Mouse (Mus musculus) urinary bladder, postnatal 36 days (tissue): ENCODE results near the gene Dlg3.

Experiments
- DNase-seq, 2 experiments: peaks; one replicate each; pipeline ENCODE4 v3.0.0; 2022; ENCODE audit warnings: low spot score in 2 of 2, mixed read lengths in 1 of 2

The Dlg3 gene

GRCm38 (mm10) chrX:100767181-100767884 is at the start of gene Dlg3:
TSS of gene Dlg3 (plus strand) at chrX:100767722.
- no peak for DNase-seq

GRCm38 (mm10) chrX:100728947-100729346 is 38.6 kb upstream of the Dlg3 start:
- DNase-seq, result peak in 1 of 2 experiments; percentile 7

GRCm38 (mm10) chrX:100729665-100730188 is 37.8 kb upstream of the Dlg3 start, which contains the start of gene Gdpd2:
TSS of gene Gdpd2 (plus strand) at chrX:100729873.
- DNase-seq, result peak in 1 of 2 experiments; percentile 8

DNA sequence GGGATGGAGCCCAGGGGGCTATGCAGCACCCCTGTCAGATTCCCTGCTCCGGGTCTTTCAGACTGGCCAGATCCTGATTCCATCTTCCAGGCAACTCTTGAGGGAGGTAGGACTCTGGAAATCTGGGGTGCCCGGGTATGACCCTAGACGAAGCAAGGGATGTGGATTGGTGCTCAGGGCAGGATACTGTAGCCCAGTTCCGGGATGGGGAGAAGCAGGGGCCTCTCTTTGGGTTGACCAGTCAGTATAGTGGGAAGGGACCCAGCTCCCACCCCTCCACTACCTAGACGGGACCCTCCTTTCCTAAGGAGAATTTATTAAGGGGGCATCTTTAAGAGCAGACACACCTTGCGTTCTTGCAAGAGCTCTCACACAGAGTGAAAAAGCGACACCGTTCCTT is 37.3 kb upstream of the Dlg3 start:
- DNase-seq, result no peak

GRCm38 (mm10) chrX:100734359-100734758 is 33.2 kb upstream of the Dlg3 start:
- no peak for DNase-seq

GRCm38 (mm10) chrX:100738918-100739317 is 28.6 kb upstream of the Dlg3 start:
- peak; percentile 30 to 63 for DNase-seq

DNA sequence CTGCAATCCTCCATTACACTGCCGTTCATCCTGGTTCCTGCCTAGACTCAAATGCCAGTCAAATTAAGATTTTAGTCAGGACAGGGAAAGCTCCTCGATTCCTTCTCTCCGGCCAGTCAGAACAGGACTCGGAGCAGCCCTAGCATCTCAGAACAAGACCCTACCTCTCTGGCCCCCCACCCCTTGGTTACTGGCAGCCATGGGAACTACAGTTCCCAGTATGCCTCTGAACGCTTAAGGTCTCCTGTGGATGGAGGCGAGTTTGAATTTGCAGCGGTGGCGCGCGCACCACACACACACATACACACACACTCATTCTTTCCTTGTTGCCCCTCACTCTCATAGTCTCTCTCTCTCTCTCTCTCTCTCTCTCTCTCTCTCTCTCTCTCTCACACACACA is 28.1 kb upstream of the Dlg3 start:
- DNase-seq, result no peak

DNA sequence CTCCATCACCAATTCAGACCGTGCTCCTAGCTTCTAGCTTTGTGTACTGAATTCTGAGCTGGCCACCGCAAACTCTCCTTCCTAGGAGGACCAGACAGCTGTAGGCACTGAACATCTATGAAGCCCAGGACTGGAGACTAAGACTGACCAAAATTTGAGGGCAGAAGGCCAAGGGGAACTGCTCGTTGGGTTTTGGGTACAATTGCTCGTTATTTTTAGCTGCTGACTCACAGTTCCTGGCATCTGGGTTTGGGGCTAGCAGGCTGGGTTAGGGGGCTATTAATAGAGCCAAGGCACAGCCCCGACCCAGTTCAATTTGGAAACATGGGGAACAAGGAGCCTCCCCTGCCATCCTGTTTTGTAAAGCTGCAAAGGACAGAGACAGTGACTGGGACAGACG is 26.7 kb upstream of the Dlg3 start:
- no peak for DNase-seq

DNA sequence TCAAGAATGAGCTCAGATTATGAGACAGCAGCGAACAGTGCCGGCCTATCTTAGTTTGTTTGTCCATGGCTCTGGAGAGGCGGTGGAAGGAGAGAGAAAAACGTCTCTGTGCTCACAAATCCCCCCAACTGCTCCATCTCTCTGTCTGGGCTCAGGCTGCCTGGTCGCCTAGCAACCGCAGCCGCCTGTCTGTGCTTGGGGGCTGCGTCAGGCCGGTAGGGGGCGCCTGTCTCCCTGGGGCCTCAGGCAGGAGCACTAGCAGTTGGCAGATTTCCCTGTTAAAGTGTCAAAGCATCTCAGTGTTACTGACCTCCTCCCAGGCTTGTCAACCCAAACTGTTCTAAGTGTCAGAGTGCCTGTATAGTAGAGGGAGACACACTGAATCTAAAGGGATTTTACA is 25.6 kb upstream of the Dlg3 start:
- peak in 1 of 2 experiments; percentile 8 for DNase-seq

GRCm38 (mm10) chrX:100765855-100766254 is 1.7 kb upstream of the Dlg3 start:
- DNase-seq, result no peak

GRCm38 (mm10) chrX:100767885-100768626 is 534 bp downstream of the Dlg3 start:
- no peak for DNase-seq

GRCm38 (mm10) chrX:100769281-100769680 is 1.8 kb downstream of the Dlg3 start:
- no peak for DNase-seq

GRCm38 (mm10) chrX:100774341-100774811 is 6.9 kb downstream of the Dlg3 start:
- DNase-seq, result peak; percentile 56 to 70

- DNase-seq, result no peak
Observed at GRCm38 (mm10) chrX:100775405-100775804, 7.9 kb downstream of the Dlg3 start.

- no peak for DNase-seq
Observed at GRCm38 (mm10) chrX:100776494-100776893, 9.0 kb downstream of the Dlg3 start.

- peak; percentile 54 to 79 for DNase-seq
Observed at GRCm38 (mm10) chrX:100776985-100777654, 9.6 kb downstream of the Dlg3 start.

GRCm38 (mm10) chrX:100777655-100778234 is 10.2 kb downstream of the Dlg3 start:
- no peak for DNase-seq

GRCm38 (mm10) chrX:100778397-100778796 is 10.9 kb downstream of the Dlg3 start:
- DNase-seq, result no peak

DNA sequence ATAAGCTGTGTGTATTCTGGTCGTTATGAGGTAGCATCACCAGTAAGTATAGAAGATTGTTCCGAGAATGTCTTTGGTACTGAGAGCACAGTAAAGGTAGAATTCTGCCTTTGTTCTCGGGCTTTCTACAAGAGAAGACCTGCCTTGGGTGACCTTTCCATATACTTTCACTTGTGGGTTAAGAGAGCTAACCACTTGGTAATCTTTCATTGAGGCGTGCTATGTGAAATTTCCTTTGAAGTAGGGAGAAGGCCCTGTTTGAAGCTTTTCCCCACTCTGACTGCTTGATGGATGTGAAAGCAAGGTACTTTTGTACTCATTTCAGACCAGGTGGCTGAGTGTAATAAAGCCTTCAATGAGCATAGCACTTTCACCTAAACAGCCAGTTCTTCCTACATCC is 21.8 kb downstream of the Dlg3 start:
- no peak for DNase-seq

DNA sequence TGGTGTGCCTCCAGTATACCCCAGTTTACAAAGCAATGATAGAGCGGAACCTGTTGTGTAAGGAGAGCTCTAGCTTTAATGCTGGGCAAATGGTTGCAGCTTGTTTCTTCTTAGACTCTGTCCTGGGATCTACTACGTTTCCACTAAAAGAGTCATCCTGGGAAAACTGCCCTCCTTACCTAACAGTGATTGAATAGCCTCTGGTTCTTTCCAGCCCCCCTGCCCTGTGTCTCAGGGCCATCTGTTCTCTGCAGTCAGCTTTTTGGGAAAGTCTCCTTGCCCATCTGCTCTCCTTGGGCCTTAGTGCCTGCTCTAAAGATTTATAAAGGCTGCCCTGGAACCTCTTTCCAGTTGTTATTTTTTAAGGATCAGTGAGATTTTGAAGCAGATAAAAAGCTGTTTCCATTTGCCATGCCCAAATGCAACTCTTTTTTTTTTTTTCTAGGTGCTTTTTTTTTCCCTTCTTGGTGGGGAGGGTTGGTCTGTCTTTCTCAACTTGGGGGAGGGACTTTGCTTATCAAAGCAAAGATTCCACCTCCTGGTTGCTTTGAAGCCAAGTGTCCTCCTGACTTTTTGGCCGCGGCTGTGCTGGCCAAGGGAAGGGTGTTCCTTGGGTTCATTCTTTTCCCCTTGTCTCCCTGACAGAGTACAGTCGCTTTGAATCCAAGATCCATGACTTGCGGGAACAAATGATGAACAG is 28.7 kb downstream of the Dlg3 start:
- no peak for DNase-seq

DNA sequence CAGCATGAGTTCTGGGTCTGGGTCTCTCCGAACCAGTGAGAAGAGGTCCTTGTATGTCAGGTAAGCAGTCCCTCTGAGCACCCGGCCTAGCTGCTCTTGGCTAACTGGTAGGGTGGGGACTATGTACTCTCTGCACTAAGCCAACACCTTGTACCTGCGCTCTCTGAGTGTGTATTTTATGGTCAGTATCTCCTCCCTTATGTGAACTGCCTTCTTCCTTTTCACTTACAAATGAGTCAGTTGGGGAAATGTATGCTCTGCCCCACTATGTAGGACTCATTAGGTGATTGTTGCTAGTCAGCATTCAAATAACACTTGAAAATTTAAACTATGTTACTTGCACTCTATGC is 29.2 kb downstream of the Dlg3 start:
- DNase-seq, result no peak
